Mouse (Mus musculus): ENCODE data around the gene Cldn13. TPM values are rescaled to one million over a fixed set of nuclear protein-coding genes. Genes with fewer than 3 reads are reported as not detected.

Gene Cldn13
- total RNA-seq, 2 experiments from 2014 or later, result not detected

Other genes with a start within 250 kb of the Cldn13 start
- gene Limk1, start 226.9 kb downstream of the Cldn13 start, total RNA-seq (2021), result 1 to 10 TPM; 7.3 to 8.1 TPM
- 100 to 1,000 TPM; 409 to 606 TPM for gene Eln, start 168.2 kb downstream of the Cldn13 start, total RNA-seq (2021)
- not detected for gene Tmem270, start 8.8 kb downstream of the Cldn13 start, total RNA-seq (2021)
- gene Mettl27, start 16.8 kb upstream of the Cldn13 start, total RNA-seq (2021), result 1 to 10 TPM; 5.7 to 5.9 TPM
- under 1 TPM; 0.14 to 0.59 TPM for gene Cldn4, start 31.4 kb upstream of the Cldn13 start, total RNA-seq (2021)
- 1 to 10 TPM in 1 of 2 experiments, under 1 TPM in 1; 0.22 to 1.4 TPM for gene Cldn3, start 70.7 kb upstream of the Cldn13 start, total RNA-seq (2021)
- gene Abhd11, start 93.6 kb upstream of the Cldn13 start, total RNA-seq (2021), result 10 to 100 TPM; 61.4 to 65.0 TPM
- 1 to 10 TPM; 2.6 to 4.3 TPM for gene Stx1a, start 108.0 kb upstream of the Cldn13 start, total RNA-seq (2021)
- gene Dnajc30, start 148.7 kb upstream of the Cldn13 start, total RNA-seq (2021), result 10 to 100 TPM; 25.9 to 26.2 TPM
- 10 to 100 TPM; 24.9 to 26.8 TPM for gene Bud23, start 149.4 kb upstream of the Cldn13 start, total RNA-seq (2021)
- 1 to 10 TPM in 1 of 2 experiments, under 1 TPM in 1; 0.98 to 1.2 TPM for gene Vps37d, start 162.7 kb upstream of the Cldn13 start, total RNA-seq (2021)
- 10 to 100 TPM; 16.5 to 28.8 TPM for gene Mlxipl, start 174.4 kb upstream of the Cldn13 start, total RNA-seq (2021)
- 10 to 100 TPM; 12.3 to 13.5 TPM for gene Tbl2, start 234.1 kb upstream of the Cldn13 start, total RNA-seq (2021)